8 mouse cellular contexts compared by ENCODE assay signal in the genomic region with DNA sequence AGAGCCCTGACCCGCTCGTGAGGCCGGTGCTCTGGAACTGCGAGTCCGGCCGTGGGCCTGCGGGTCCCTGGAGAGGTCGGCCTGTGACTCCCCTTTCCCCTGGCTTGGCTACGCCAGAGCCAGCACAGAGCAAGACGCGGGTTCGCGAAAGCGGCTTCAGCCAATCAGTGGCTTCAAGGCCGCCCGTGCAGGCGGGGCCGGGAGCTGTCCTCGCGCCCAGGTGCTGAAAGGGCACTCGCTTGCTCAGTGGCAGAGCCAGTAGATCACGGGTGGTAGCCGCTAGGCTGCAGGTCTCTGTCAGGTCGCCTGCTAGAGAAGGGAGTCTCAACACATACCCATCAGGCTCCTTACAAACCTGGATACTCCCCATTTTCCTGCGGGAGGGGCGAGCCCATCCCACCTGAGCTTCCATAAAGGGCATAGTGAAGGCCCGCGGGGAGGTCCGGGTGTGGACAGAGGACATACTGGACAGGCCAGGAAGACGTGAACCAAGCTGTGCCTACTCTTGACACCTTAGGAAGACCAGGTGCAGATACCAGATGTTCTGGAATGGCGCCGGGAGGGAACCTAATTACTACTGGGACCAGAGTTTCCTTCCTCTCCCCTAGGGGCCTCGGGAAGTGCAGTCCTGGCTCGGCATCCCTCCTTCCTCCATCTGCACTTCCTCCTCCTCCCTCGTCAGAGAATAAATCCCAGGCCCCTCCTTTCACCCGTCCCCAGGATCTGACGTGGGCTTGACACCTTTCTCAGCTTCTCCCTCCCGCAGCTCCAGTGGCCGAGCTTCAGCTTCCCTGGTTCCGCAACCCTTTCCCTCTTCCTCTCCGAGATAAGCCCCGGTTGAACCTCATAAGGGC. TPM values are rescaled to one million over a fixed set of nuclear protein-coding genes. Genes with fewer than 3 reads are reported as not detected.
DNase-seq lines count a peak whose midpoint lies in the region; ATAC-seq lines count a peak whose summit lies in the region.

TSS of gene Sez6l2 (plus strand) at position 771 of the 854 bp plus-strand sequence.

- H3K27me3 ChIP-seq in embryonic facial prominence, embryonic 10.5 days (replicated peaks; ENCODE audit: low read depth, poor library complexity, severe bottlenecking), result peaks cover 60% of the 10 kb centered on the region
- peaks cover 59% of the 10 kb centered on the region for H3K27me3 ChIP-seq in limb, embryonic 12.5 days
- no peaks in the 10 kb centered on the region for H3K27me3 ChIP-seq in midbrain, embryonic 15.5 days (replicated peaks)

- peaks cover 35% of the 10 kb centered on the region for H3K4me1 ChIP-seq in embryonic facial prominence, embryonic 10.5 days
- peaks cover 21% of the 10 kb centered on the region for H3K4me1 ChIP-seq in limb, embryonic 12.5 days (replicated peaks)
- H3K4me1 ChIP-seq in midbrain, embryonic 15.5 days, result peaks cover 53% of the 10 kb centered on the region

- under 1% methylated on average over 42 of the region's 42 CpGs for WGBS in embryonic facial prominence, embryonic 10.5 days
- under 1% methylated on average over 42 of the region's 42 CpGs for whole genome bisulfite sequencing in limb, embryonic 12.5 days
- WGBS in midbrain, embryonic 15.5 days, result 0% methylated on average over 42 of the region's 42 CpGs

- H3K36me3 ChIP-seq in embryonic facial prominence, embryonic 10.5 days (replicated peaks), result peaks cover 18% of the 10 kb centered on the region
- H3K36me3 ChIP-seq in limb, embryonic 12.5 days, result peaks cover 3% of the 10 kb centered on the region; the same call in 1 of the 2 replicates
- peaks cover 7% of the 10 kb centered on the region; the same call in 1 of the 2 replicates for H3K36me3 ChIP-seq in midbrain, embryonic 15.5 days (replicated peaks)

- H3K4me3 ChIP-seq in embryonic facial prominence, embryonic 10.5 days, result peak within 1 kb of the TSS; percentile 67
- peak within 1 kb of the TSS; percentile 51 for H3K4me3 ChIP-seq in limb, embryonic 12.5 days (replicated peaks)
- peak within 1 kb of the TSS; percentile 59 for H3K4me3 ChIP-seq in midbrain, embryonic 15.5 days

- peak; percentile 71 for DNase-seq in 3134 (ENCODE audit: extremely low read depth, insufficient read length, low spot score)
- peak; percentile 96 for DNase-seq in adrenal gland, postnatal 14 days
- DNase-seq in embryonic facial prominence, embryonic 10.5 days (ENCODE audit: low spot score), result peak; percentile 96
- DNase-seq in heart, adult 11 months, result peak; percentile 98
- peak; percentile 77 for DNase-seq in kidney, adult 11 months
- peak; percentile 63 to 84 for DNase-seq in spleen, adult 18-20 months

- H3K4me2 ChIP-seq in limb, embryonic 12.5 days, result peak within 1 kb of the TSS; percentile 100
- H3K4me2 ChIP-seq in midbrain, embryonic 15.5 days, result peak within 1 kb of the TSS; percentile 92

- ATAC-seq in limb, embryonic 12.5 days (ENCODE audit: insufficient number of reproducible peaks, insufficient read depth, low FRiP score, low TSS enrichment, low read depth), result peak; percentile 74
- peak; percentile 88 for ATAC-seq in midbrain, embryonic 15.5 days (replicated peaks)

- H3K9me3 ChIP-seq in embryonic facial prominence, embryonic 10.5 days, result no peaks in the 10 kb centered on the region
- H3K9me3 ChIP-seq in limb, embryonic 12.5 days, result no peaks in the 10 kb centered on the region
- H3K9me3 ChIP-seq in midbrain, embryonic 15.5 days, result no peaks in the 10 kb centered on the region

- H3K27ac ChIP-seq in embryonic facial prominence, embryonic 10.5 days (replicated peaks), result peak within 1 kb of the TSS; percentile 66
- no peak within 1 kb of the TSS for H3K27ac ChIP-seq in limb, embryonic 12.5 days
- peak within 1 kb of the TSS; percentile 89 for H3K27ac ChIP-seq in midbrain, embryonic 15.5 days

- 0 out of 2 replicates have a peak within 1 kb of the TSS, but pooled peaks have one; percentile 37 for H3K9ac ChIP-seq in limb, embryonic 12.5 days (replicated peaks)
- H3K9ac ChIP-seq in midbrain, embryonic 15.5 days, result peak within 1 kb of the TSS; percentile 75

RNA-seq across cellular contexts. Expression of gene Sez6l2, which starts in this region (rescaled TPM):
- 54.2 and 62.2 TPM in 2 replicates for total RNA-seq in adrenal gland, postnatal 14 days (2021)
- 0.77 and 1.2 TPM in 2 replicates for polyA plus RNA-seq in embryonic facial prominence, embryonic 10.5 days (2016; fragmentation: Nextera tagmentation; extraction: Ambion mirVana)
- 0.14 and 0.35 TPM in 2 replicates for polyA plus RNA-seq in limb, embryonic 12.5 days (2016; fragmentation: Nextera tagmentation; extraction: Ambion mirVana)
- polyA plus RNA-seq in midbrain, embryonic 15.5 days (2015; fragmentation: Nextera tagmentation; extraction: Ambion mirVana), result 50.5 and 56.2 TPM in 2 replicates

Comparison
In these comparisons a context has a peak if more than half of its experiments do, and no peak if none do; other contexts are left out.
1. RNA of gene Sez6l2 (polyA plus RNA-seq): 50.5 to 56.2 TPM in midbrain, embryonic 15.5 days; 0.77 to 1.2 TPM in embryonic facial prominence, embryonic 10.5 days and 0.14 to 0.35 TPM in limb, embryonic 12.5 days; every median in the first group is over 10 times any median in the second.
2. Peak in ATAC-seq, H3K4me3 ChIP-seq, H3K9ac ChIP-seq and H3K4me2 ChIP-seq in limb, embryonic 12.5 days; RNA of the gene not detected or under 1 TPM.
3. Peak in every context shown above with its lines, with median percentiles within 50 percentile points of each other: DNase-seq and H3K4me3 ChIP-seq.